Mouse (Mus musculus) left cerebral cortex, adult 18-20 months (tissue): ENCODE data around the gene Runx2. TPM values are rescaled to one million over a fixed set of nuclear protein-coding genes. Genes with fewer than 3 reads are reported as not detected.
A peak's percentile ranks its signal among the peaks of the same experiment; 100 is the strongest.

Experiments
- DNase-seq, 2 experiments: peaks; one replicate each; pipeline ENCODE4 v3.0.0; 2021 to 2022; ENCODE audit warnings: low spot score in 2 of 2, mixed read lengths in 1 of 2
- total RNA-seq, 2 experiments: library from RNA; stranded (reverse); gene quantifications; 2 replicates each; pipeline ENCODE4 v1.2.3; 2021

Gene Runx2
- total RNA-seq, 2 experiments from 2014 or later, result 9.7 to 10.2 TPM

GRCm38 (mm10) chr17:44549551-44549950 lies 265.0 kb downstream of the Runx2 start:
- DNase-seq, result peak in 1 of 2 experiments; percentile 34

- no peak for DNase-seq
Measured at GRCm38 (mm10) chr17:44547922-44548321, 266.7 kb downstream of the Runx2 start.

- DNase-seq, result no peak
Measured at GRCm38 (mm10) chr17:44546801-44547200, 267.8 kb downstream of the Runx2 start.

GRCm38 (mm10) chr17:44545141-44545813 lies 269.3 kb downstream of the Runx2 start:
- DNase-seq, result no peak

- no peak for DNase-seq
Measured at GRCm38 (mm10) chr17:44542706-44543105, 271.9 kb downstream of the Runx2 start.

- DNase-seq, result no peak
Measured at GRCm38 (mm10) chr17:44540699-44541098, 273.9 kb downstream of the Runx2 start.

- DNase-seq, result peak; percentile 17 to 32
Measured at GRCm38 (mm10) chr17:44538921-44539320, 275.7 kb downstream of the Runx2 start.

GRCm38 (mm10) chr17:44530000-44530399 lies 284.6 kb downstream of the Runx2 start:
- DNase-seq, result peak in 1 of 2 experiments; percentile 48

- no peak for DNase-seq
Measured at GRCm38 (mm10) chr17:44528617-44529016, 286.0 kb downstream of the Runx2 start.

GRCm38 (mm10) chr17:44524146-44524545 lies 290.5 kb downstream of the Runx2 start:
- no peak for DNase-seq

- no peak for DNase-seq
Measured at GRCm38 (mm10) chr17:44522906-44523305, 291.7 kb downstream of the Runx2 start.

GRCm38 (mm10) chr17:44520122-44521075 lies 294.2 kb downstream of the Runx2 start:
- DNase-seq, result no peak

- DNase-seq, result no peak
Measured at GRCm38 (mm10) chr17:44519356-44519755, 295.2 kb downstream of the Runx2 start.

- DNase-seq, result no peak
Measured at GRCm38 (mm10) chr17:44518156-44518555, 296.4 kb downstream of the Runx2 start.

- no peak for DNase-seq
Measured at GRCm38 (mm10) chr17:44508198-44508715, 306.3 kb downstream of the Runx2 start.

- no peak for DNase-seq
Measured at GRCm38 (mm10) chr17:44507741-44508140, 306.9 kb downstream of the Runx2 start.

GRCm38 (mm10) chr17:44506524-44506923 lies 308.1 kb downstream of the Runx2 start:
- DNase-seq, result no peak

GRCm38 (mm10) chr17:44504794-44505317 lies 309.7 kb downstream of the Runx2 start:
- DNase-seq, result no peak

GRCm38 (mm10) chr17:44502176-44502575 lies 312.4 kb downstream of the Runx2 start:
- DNase-seq, result no peak

- DNase-seq, result no peak
Measured at GRCm38 (mm10) chr17:44500306-44500899, 314.2 kb downstream of the Runx2 start.

GRCm38 (mm10) chr17:44490164-44490794 lies 324.3 kb downstream of the Runx2 start:
- DNase-seq, result no peak
